Mouse (Mus musculus) lung, postnatal 14 days (tissue): ENCODE data around the gene Gm29049.
"Not testable (repeated sequence)": the region's sequence is repeated elsewhere in the genome, so short reads cannot be mapped to it uniquely, and the experiment has no call there.

Source experiments
- DNase-seq: peaks from one replicate; pipeline ENCODE4 v3.0.0; 2021

Gene Gm29049

DNA sequence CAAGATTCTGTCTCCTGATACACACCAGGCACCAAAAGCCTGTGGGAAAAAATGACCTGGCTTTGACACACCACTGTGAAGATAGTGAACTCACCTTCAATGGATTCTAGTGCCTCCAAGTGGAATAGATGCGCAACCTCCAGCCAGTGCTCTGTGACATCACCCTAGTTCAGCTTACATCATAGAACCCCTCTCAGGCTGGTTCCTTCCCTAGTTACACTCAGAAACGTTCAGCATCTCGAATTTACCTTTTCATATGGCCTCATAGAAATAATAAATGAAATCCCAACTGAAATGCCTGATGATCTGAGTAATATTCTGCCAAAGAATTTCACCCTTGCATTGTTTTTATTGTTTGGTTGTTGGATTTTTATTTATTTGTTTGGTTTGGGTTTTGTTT is at the start of gene Gm29049:
Gm29049 (minus strand) TSS at position 101 of the 400 bp plus-strand sequence.
- not testable (repeated sequence) for DNase-seq
